Mouse (Mus musculus): ENCODE data around the gene Scap. TPM values are rescaled to one million over a fixed set of nuclear protein-coding genes. Genes with fewer than 3 reads are reported as not detected.
"Not testable (repeated sequence)": the region's sequence is repeated elsewhere in the genome, so short reads cannot be mapped to it uniquely, and the experiment has no call there.

Scap gene
- polyA plus RNA-seq, 1 experiment from 2014 or later = 26.8 TPM

DNA sequence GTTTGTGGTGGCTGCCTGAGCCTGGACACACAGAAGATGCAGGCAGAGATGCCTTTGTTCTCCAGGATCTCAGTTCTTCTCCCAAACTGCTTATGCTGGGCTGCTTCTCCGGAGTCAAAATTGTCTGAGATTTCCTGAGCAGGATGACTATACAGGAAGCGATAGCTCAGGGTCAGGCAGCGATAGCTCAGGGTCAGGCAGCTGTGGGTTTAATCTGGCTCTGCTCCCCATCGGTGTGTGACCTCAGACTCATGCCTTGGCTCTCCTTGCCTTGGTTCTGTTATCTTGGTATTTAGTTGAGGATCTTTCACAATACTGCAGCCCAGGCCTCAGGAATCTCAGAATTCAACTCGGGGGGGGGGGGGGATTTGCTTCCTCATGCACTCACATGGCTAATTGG lies 33.7 kb downstream of the Scap start:
- H3K27me3 ChIP-seq (replicated peaks; ENCODE audit: control insufficient read depth, insufficient read depth, low read length) = no peaks in the 10 kb centered on the region
- H3K36me3 ChIP-seq (ENCODE audit: control insufficient read depth, insufficient read depth, low read length) = 0 out of 2 replicates have a peak, but pooled peaks cover 2% of the 10 kb centered on the region
- H3K4me3 ChIP-seq (ENCODE audit: low read length) = no peak overlapping the region
- H3K9me3 ChIP-seq (ENCODE audit: control insufficient read depth, low read length) = no peaks in the 10 kb centered on the region
- no peaks in the 10 kb centered on the region for H3K4me1 ChIP-seq (ENCODE audit: control insufficient read depth, insufficient read depth, low read length)
- WGBS = 77% methylated on average over 5 of the region's 5 CpGs
- ATAC-seq = no peak
- H3K27ac ChIP-seq (ENCODE audit: low read length) = no peak overlapping the region
- H3K9ac ChIP-seq (ENCODE audit: low read depth, low read length) = no peak overlapping the region
- H3K4me2 ChIP-seq (ENCODE audit: low read depth, low read length) = no peak overlapping the region

- Histone ChIP-seq H3K27ac (ENCODE audit: low read length) (no peak overlapping the region), H3K9ac (ENCODE audit: low read depth, low read length) (no peak overlapping the region), H3K36me3 (ENCODE audit: control insufficient read depth, insufficient read depth, low read length) (peaks cover 7% of the 10 kb centered on the region), H3K9me3 (ENCODE audit: control insufficient read depth, low read length) (no peaks in the 10 kb centered on the region), H3K4me1 (ENCODE audit: control insufficient read depth, insufficient read depth, low read length) (no peaks in the 10 kb centered on the region), H3K27me3 (replicated peaks; ENCODE audit: control insufficient read depth, insufficient read depth, low read length) (no peaks in the 10 kb centered on the region), H3K4me2 (ENCODE audit: low read depth, low read length) (no peak overlapping the region), H3K4me3 (ENCODE audit: low read length) (no peak overlapping the region)
- 86% methylated on average over 3 of the region's 3 CpGs for WGBS
- no peak for ATAC-seq
Measured at GRCm38 (mm10) chr9:110369860-110370259, 36.8 kb downstream of the Scap start.

DNA sequence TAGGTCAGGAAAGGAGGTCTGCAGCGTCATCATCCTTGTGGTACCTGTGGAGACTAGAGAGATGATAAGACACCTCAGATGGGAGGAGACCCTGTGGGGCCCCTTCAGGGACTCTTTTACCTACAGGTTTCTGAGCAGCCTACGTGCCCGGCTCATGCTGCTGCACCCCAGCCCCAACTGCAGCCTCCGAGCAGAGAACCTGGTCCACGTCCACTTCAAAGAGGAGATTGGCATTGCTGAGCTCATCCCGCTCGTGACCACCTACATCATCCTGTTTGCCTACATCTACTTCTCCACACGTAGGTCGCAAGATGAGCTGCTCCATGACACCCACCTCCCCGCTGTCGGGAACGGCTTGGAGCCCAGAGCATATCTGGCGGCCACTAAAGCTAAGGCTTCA lies 40.8 kb downstream of the Scap start:
- Histone ChIP-seq H3K27ac (ENCODE audit: low read length) (no peak overlapping the region), H3K4me1 (ENCODE audit: control insufficient read depth, insufficient read depth, low read length) (no peaks in the 10 kb centered on the region), H3K4me2 (ENCODE audit: low read depth, low read length) (no peak overlapping the region), H3K9ac (ENCODE audit: low read depth, low read length) (no peak overlapping the region), H3K36me3 (ENCODE audit: control insufficient read depth, insufficient read depth, low read length) (peaks cover 7% of the 10 kb centered on the region), H3K9me3 (ENCODE audit: control insufficient read depth, low read length) (no peaks in the 10 kb centered on the region), H3K27me3 (replicated peaks; ENCODE audit: control insufficient read depth, insufficient read depth, low read length) (no peaks in the 10 kb centered on the region), H3K4me3 (ENCODE audit: low read length) (no peak overlapping the region)
- ATAC-seq = no peak
- 93% methylated on average over 13 of the region's 13 CpGs for WGBS

DNA sequence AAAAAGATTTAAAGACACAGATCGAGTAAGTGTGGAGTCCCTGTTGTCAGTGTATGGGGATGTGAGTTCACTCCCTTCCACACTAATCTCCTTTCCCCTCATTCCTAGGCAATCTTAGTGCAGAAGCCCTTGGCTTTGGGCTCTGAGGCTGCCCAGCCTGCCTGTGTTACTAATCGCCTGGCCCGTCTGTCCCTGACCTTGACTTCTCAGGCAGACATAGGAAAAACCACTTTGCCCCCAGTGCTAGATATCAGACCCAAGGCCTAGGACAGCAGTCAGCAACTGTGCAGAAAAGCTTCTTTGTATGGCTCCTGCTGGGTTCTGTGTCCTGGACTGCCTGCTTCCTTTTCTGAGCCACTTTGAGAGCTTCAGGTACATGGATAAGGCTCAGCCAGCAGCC lies 42.6 kb downstream of the Scap start:
- H3K27me3 ChIP-seq (replicated peaks; ENCODE audit: control insufficient read depth, insufficient read depth, low read length) = no peaks in the 10 kb centered on the region
- no peak overlapping the region for H3K27ac ChIP-seq (ENCODE audit: low read length)
- no peak for ATAC-seq
- WGBS = 85% methylated on average over 3 of the region's 3 CpGs
- no peak overlapping the region for H3K4me2 ChIP-seq (ENCODE audit: low read depth, low read length)
- H3K4me1 ChIP-seq (ENCODE audit: control insufficient read depth, insufficient read depth, low read length) = 0 out of 2 replicates have a peak, but pooled peaks cover 1% of the 10 kb centered on the region
- no peak overlapping the region for H3K9ac ChIP-seq (ENCODE audit: low read depth, low read length)
- no peaks in the 10 kb centered on the region for H3K9me3 ChIP-seq (ENCODE audit: control insufficient read depth, low read length)
- no peak overlapping the region for H3K4me3 ChIP-seq (ENCODE audit: low read length)
- H3K36me3 ChIP-seq (ENCODE audit: control insufficient read depth, insufficient read depth, low read length) = peaks cover 7% of the 10 kb centered on the region

GRCm38 (mm10) chr9:110377655-110378054 lies 44.6 kb downstream of the Scap start:
- H3K4me1 ChIP-seq (ENCODE audit: control insufficient read depth, insufficient read depth, low read length); H3K9me3 ChIP-seq (ENCODE audit: control insufficient read depth, low read length); H3K9ac ChIP-seq (ENCODE audit: low read depth, low read length); H3K27ac ChIP-seq (ENCODE audit: low read length); H3K4me2 ChIP-seq (ENCODE audit: low read depth, low read length); H3K4me3 ChIP-seq (ENCODE audit: low read length); H3K27me3 ChIP-seq (replicated peaks; ENCODE audit: control insufficient read depth, insufficient read depth, low read length); ATAC-seq: not testable (repeated sequence)
- WGBS = 82% methylated on average over 15 of the region's 15 CpGs
- H3K36me3 ChIP-seq (ENCODE audit: control insufficient read depth, insufficient read depth, low read length) = peaks cover 10% of the 10 kb centered on the region

GRCm38 (mm10) chr9:110379361-110379760 lies 46.3 kb downstream of the Scap start:
- H3K9ac ChIP-seq (ENCODE audit: low read depth, low read length) = no peak overlapping the region
- H3K27ac ChIP-seq (ENCODE audit: low read length) = no peak overlapping the region
- 97% methylated on average over 8 of the region's 8 CpGs for WGBS
- no peak overlapping the region for H3K4me3 ChIP-seq (ENCODE audit: low read length)
- H3K36me3 ChIP-seq (ENCODE audit: control insufficient read depth, insufficient read depth, low read length) = peaks cover 8% of the 10 kb centered on the region
- no peaks in the 10 kb centered on the region for H3K27me3 ChIP-seq (replicated peaks; ENCODE audit: control insufficient read depth, insufficient read depth, low read length)
- 0 out of 2 replicates have a peak, but pooled peaks cover 2% of the 10 kb centered on the region for H3K4me1 ChIP-seq (ENCODE audit: control insufficient read depth, insufficient read depth, low read length)
- H3K9me3 ChIP-seq (ENCODE audit: control insufficient read depth, low read length) = no peaks in the 10 kb centered on the region
- ATAC-seq = no peak
- H3K4me2 ChIP-seq (ENCODE audit: low read depth, low read length) = no peak overlapping the region

- Histone ChIP-seq H3K27ac (ENCODE audit: low read length) (no peak overlapping the region), H3K4me1 (ENCODE audit: control insufficient read depth, insufficient read depth, low read length) (0 out of 2 replicates have a peak, but pooled peaks cover 2% of the 10 kb centered on the region), H3K9me3 (ENCODE audit: control insufficient read depth, low read length) (no peaks in the 10 kb centered on the region), H3K4me3 (ENCODE audit: low read length) (no peak overlapping the region), H3K27me3 (replicated peaks; ENCODE audit: control insufficient read depth, insufficient read depth, low read length) (no peaks in the 10 kb centered on the region), H3K36me3 (ENCODE audit: control insufficient read depth, insufficient read depth, low read length) (peaks cover 14% of the 10 kb centered on the region), H3K4me2 (ENCODE audit: low read depth, low read length) (0 out of 2 replicates have a peak overlapping the region, but pooled peaks have one; percentile 4), H3K9ac (ENCODE audit: low read depth, low read length) (no peak overlapping the region)
- WGBS = 31% methylated on average over 21 of the region's 21 CpGs
- ATAC-seq = peak; percentile 67
Measured at GRCm38 (mm10) chr9:110380662-110381061, 47.6 kb downstream of the Scap start.

GRCm38 (mm10) chr9:110381292-110381691 lies 48.2 kb downstream of the Scap start:
- no peaks in the 10 kb centered on the region for H3K27me3 ChIP-seq (replicated peaks; ENCODE audit: control insufficient read depth, insufficient read depth, low read length)
- no peak overlapping the region for H3K27ac ChIP-seq (ENCODE audit: low read length)
- H3K4me1 ChIP-seq (ENCODE audit: control insufficient read depth, insufficient read depth, low read length) = 0 out of 2 replicates have a peak, but pooled peaks cover 2% of the 10 kb centered on the region
- 79% methylated on average over 12 of the region's 12 CpGs for WGBS
- no peak for ATAC-seq
- no peaks in the 10 kb centered on the region for H3K9me3 ChIP-seq (ENCODE audit: control insufficient read depth, low read length)
- peaks cover 19% of the 10 kb centered on the region for H3K36me3 ChIP-seq (ENCODE audit: control insufficient read depth, insufficient read depth, low read length)
- H3K4me2 ChIP-seq (ENCODE audit: low read depth, low read length) = no peak overlapping the region
- no peak overlapping the region for H3K4me3 ChIP-seq (ENCODE audit: low read length)
- H3K9ac ChIP-seq (ENCODE audit: low read depth, low read length) = no peak overlapping the region

GRCm38 (mm10) chr9:110384369-110384929 lies 51.4 kb downstream of the Scap start:
- no peak for ATAC-seq
- Histone ChIP-seq H3K9ac (ENCODE audit: low read depth, low read length) (no peak overlapping the region), H3K36me3 (ENCODE audit: control insufficient read depth, insufficient read depth, low read length) (peaks cover 37% of the 10 kb centered on the region), H3K4me3 (ENCODE audit: low read length) (no peak overlapping the region), H3K9me3 (ENCODE audit: control insufficient read depth, low read length) (no peaks in the 10 kb centered on the region), H3K4me2 (ENCODE audit: low read depth, low read length) (no peak overlapping the region), H3K27me3 (replicated peaks; ENCODE audit: control insufficient read depth, insufficient read depth, low read length) (no peaks in the 10 kb centered on the region), H3K27ac (ENCODE audit: low read length) (no peak overlapping the region), H3K4me1 (ENCODE audit: control insufficient read depth, insufficient read depth, low read length) (0 out of 2 replicates have a peak, but pooled peaks cover 2% of the 10 kb centered on the region)
- 85% methylated on average over 7 of the region's 7 CpGs for WGBS

DNA sequence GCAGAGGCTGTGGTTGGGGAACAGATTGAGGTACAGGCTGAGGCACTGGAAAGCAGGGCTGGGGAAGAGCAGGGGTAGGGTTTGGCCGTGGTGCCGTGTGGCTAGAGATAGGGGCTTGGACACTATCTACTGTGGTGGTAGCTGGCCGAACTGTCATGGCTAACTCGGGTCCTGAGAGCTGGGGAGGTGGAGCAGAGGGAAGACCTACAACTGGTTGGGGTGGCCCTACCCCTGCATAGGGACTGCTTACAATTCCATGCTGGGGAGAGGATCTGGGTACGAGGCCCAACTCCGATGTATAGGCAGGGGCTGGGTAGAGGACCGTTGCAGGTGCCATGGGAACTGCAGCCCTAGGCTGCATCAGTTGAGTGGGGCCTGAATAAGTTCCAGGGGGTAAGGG lies 54.9 kb downstream of the Scap start:
- no peak for ATAC-seq
- WGBS = 91% methylated on average over 7 of the region's 7 CpGs
- H3K4me2 ChIP-seq (ENCODE audit: low read depth, low read length) = no peak overlapping the region
- peaks cover 39% of the 10 kb centered on the region for H3K36me3 ChIP-seq (ENCODE audit: control insufficient read depth, insufficient read depth, low read length)
- H3K4me1 ChIP-seq (ENCODE audit: control insufficient read depth, insufficient read depth, low read length) = no peaks in the 10 kb centered on the region
- H3K9me3 ChIP-seq (ENCODE audit: control insufficient read depth, low read length) = no peaks in the 10 kb centered on the region
- H3K27me3 ChIP-seq (replicated peaks; ENCODE audit: control insufficient read depth, insufficient read depth, low read length) = no peaks in the 10 kb centered on the region
- H3K4me3 ChIP-seq (ENCODE audit: low read length) = no peak overlapping the region
- H3K27ac ChIP-seq (ENCODE audit: low read length) = no peak overlapping the region
- no peak overlapping the region for H3K9ac ChIP-seq (ENCODE audit: low read depth, low read length)
